Mouse (Mus musculus): ENCODE results near the gene Krtap1-3. TPM values are rescaled to one million over a fixed set of nuclear protein-coding genes. Genes with fewer than 3 reads are reported as not detected.
"Not testable (repeated sequence)": the region's sequence is repeated elsewhere in the genome, so short reads cannot be mapped to it uniquely, and the experiment has no call there.

Gene Krtap1-3
- polyA plus RNA-seq, 1 experiment from 2014 or later: not detected

- not testable (repeated sequence) for H3K9me3 ChIP-seq (replicated peaks; ENCODE audit: control insufficient read depth, low read length); H3K4me1 ChIP-seq (ENCODE audit: control insufficient read depth, insufficient read depth, low read length); H3K4me3 ChIP-seq (replicated peaks; ENCODE audit: low read length); H3K4me2 ChIP-seq (ENCODE audit: low read depth, low read length); H3K36me3 ChIP-seq (ENCODE audit: control insufficient read depth, insufficient read depth, low read length); H3K9ac ChIP-seq (ENCODE audit: low read length); H3K27me3 ChIP-seq (ENCODE audit: control insufficient read depth, insufficient read depth, low read length); H3K27ac ChIP-seq (ENCODE audit: low read length); ATAC-seq (ENCODE audit: insufficient read depth, low FRiP score)
- 36% methylated on average over 1 of the region's 2 CpGs for WGBS
Measured at GRCm38 (mm10) chr11:99610089-99610488, 18.9 kb upstream of the Krtap1-3 start, which contains the start of gene Gm11937. Gm11937 (minus strand) TSS chr11:99610189.

GRCm38 (mm10) chr11:99609126-99609525 is 18.0 kb upstream of the Krtap1-3 start:
- no peak for ATAC-seq (ENCODE audit: insufficient read depth, low FRiP score)
- H3K4me3 ChIP-seq (replicated peaks; ENCODE audit: low read length): no peak overlapping the region
- H3K9me3 ChIP-seq (replicated peaks; ENCODE audit: control insufficient read depth, low read length): no peaks in the 10 kb centered on the region
- 69% methylated on average over 1 of the region's 1 CpGs for WGBS
- no peaks in the 10 kb centered on the region for H3K27me3 ChIP-seq (ENCODE audit: control insufficient read depth, insufficient read depth, low read length)
- no peaks in the 10 kb centered on the region for H3K4me1 ChIP-seq (ENCODE audit: control insufficient read depth, insufficient read depth, low read length)
- H3K4me2 ChIP-seq (ENCODE audit: low read depth, low read length): no peak overlapping the region
- no peak overlapping the region for H3K9ac ChIP-seq (ENCODE audit: low read length)
- no peaks in the 10 kb centered on the region for H3K36me3 ChIP-seq (ENCODE audit: control insufficient read depth, insufficient read depth, low read length)
- H3K27ac ChIP-seq (ENCODE audit: low read length): no peak overlapping the region

GRCm38 (mm10) chr11:99603208-99603607 is 12.1 kb upstream of the Krtap1-3 start, which contains the start of gene Gm11938:
Gm11938 (minus strand) TSS chr11:99603308.
- 26% methylated on average over 1 of the region's 1 CpGs for WGBS
- ATAC-seq (ENCODE audit: insufficient read depth, low FRiP score); H3K9ac ChIP-seq (ENCODE audit: low read length); H3K4me2 ChIP-seq (ENCODE audit: low read depth, low read length); H3K9me3 ChIP-seq (replicated peaks; ENCODE audit: control insufficient read depth, low read length); H3K27me3 ChIP-seq (ENCODE audit: control insufficient read depth, insufficient read depth, low read length); H3K4me3 ChIP-seq (replicated peaks; ENCODE audit: low read length); H3K27ac ChIP-seq (ENCODE audit: low read length); H3K36me3 ChIP-seq (ENCODE audit: control insufficient read depth, insufficient read depth, low read length); H3K4me1 ChIP-seq (ENCODE audit: control insufficient read depth, insufficient read depth, low read length): not testable (repeated sequence)

GRCm38 (mm10) chr11:99597742-99598141 is 6.6 kb upstream of the Krtap1-3 start, which contains the start of gene Krtap9-3:
Krtap9-3 (minus strand) TSS chr11:99598105.
- not testable (repeated sequence) for H3K36me3 ChIP-seq (ENCODE audit: control insufficient read depth, insufficient read depth, low read length); H3K27me3 ChIP-seq (ENCODE audit: control insufficient read depth, insufficient read depth, low read length); ATAC-seq (ENCODE audit: insufficient read depth, low FRiP score); H3K4me1 ChIP-seq (ENCODE audit: control insufficient read depth, insufficient read depth, low read length); H3K9ac ChIP-seq (ENCODE audit: low read length); H3K4me3 ChIP-seq (replicated peaks; ENCODE audit: low read length); H3K27ac ChIP-seq (ENCODE audit: low read length); H3K4me2 ChIP-seq (ENCODE audit: low read depth, low read length); H3K9me3 ChIP-seq (replicated peaks; ENCODE audit: control insufficient read depth, low read length)
- WGBS: 72% methylated on average over 6 of the region's 6 CpGs

- Histone ChIP-seq H3K36me3 (ENCODE audit: control insufficient read depth, insufficient read depth, low read length) (no peaks in the 10 kb centered on the region), H3K27me3 (ENCODE audit: control insufficient read depth, insufficient read depth, low read length) (no peaks in the 10 kb centered on the region), H3K4me3 (replicated peaks; ENCODE audit: low read length) (no peak overlapping the region), H3K27ac (ENCODE audit: low read length) (no peak overlapping the region), H3K4me2 (ENCODE audit: low read depth, low read length) (no peak overlapping the region), H3K9ac (ENCODE audit: low read length) (no peak overlapping the region), H3K9me3 (replicated peaks; ENCODE audit: control insufficient read depth, low read length) (no peaks in the 10 kb centered on the region), H3K4me1 (ENCODE audit: control insufficient read depth, insufficient read depth, low read length) (no peaks in the 10 kb centered on the region)
- WGBS: 87% methylated on average over 7 of the region's 7 CpGs
- ATAC-seq (ENCODE audit: insufficient read depth, low FRiP score): no peak
Measured at GRCm38 (mm10) chr11:99585096-99585495, 6.0 kb downstream of the Krtap1-3 start.

GRCm38 (mm10) chr11:99583245-99583704 is 7.9 kb downstream of the Krtap1-3 start, which contains the start of gene Krtap1-4:
Krtap1-4 (minus strand) TSS chr11:99583654.
- 70% methylated on average over 5 of the region's 5 CpGs for WGBS
- no peak for ATAC-seq (ENCODE audit: insufficient read depth, low FRiP score)
- Histone ChIP-seq H3K9ac (ENCODE audit: low read length) (no peak within 1 kb of the TSS), H3K9me3 (replicated peaks; ENCODE audit: control insufficient read depth, low read length) (no peaks in the 10 kb centered on the region), H3K4me1 (ENCODE audit: control insufficient read depth, insufficient read depth, low read length) (no peaks in the 10 kb centered on the region), H3K27me3 (ENCODE audit: control insufficient read depth, insufficient read depth, low read length) (no peaks in the 10 kb centered on the region), H3K36me3 (ENCODE audit: control insufficient read depth, insufficient read depth, low read length) (no peaks in the 10 kb centered on the region), H3K27ac (ENCODE audit: low read length) (no peak within 1 kb of the TSS), H3K4me2 (ENCODE audit: low read depth, low read length) (no peak within 1 kb of the TSS), H3K4me3 (replicated peaks; ENCODE audit: low read length) (no peak within 1 kb of the TSS)

- Histone ChIP-seq H3K4me2 (ENCODE audit: low read depth, low read length) (no peak overlapping the region), H3K9ac (ENCODE audit: low read length) (no peak overlapping the region), H3K4me3 (replicated peaks; ENCODE audit: low read length) (no peak overlapping the region), H3K27ac (ENCODE audit: low read length) (no peak overlapping the region), H3K9me3 (replicated peaks; ENCODE audit: control insufficient read depth, low read length) (no peaks in the 10 kb centered on the region), H3K27me3 (ENCODE audit: control insufficient read depth, insufficient read depth, low read length) (no peaks in the 10 kb centered on the region), H3K4me1 (ENCODE audit: control insufficient read depth, insufficient read depth, low read length) (no peaks in the 10 kb centered on the region), H3K36me3 (ENCODE audit: control insufficient read depth, insufficient read depth, low read length) (no peaks in the 10 kb centered on the region)
- WGBS: 77% methylated on average over 6 of the region's 6 CpGs
- no peak for ATAC-seq (ENCODE audit: insufficient read depth, low FRiP score)
Measured at GRCm38 (mm10) chr11:99581564-99581963, 9.6 kb downstream of the Krtap1-3 start.

- H3K4me3 ChIP-seq (replicated peaks; ENCODE audit: low read length): no peak overlapping the region
- H3K27me3 ChIP-seq (ENCODE audit: control insufficient read depth, insufficient read depth, low read length): no peaks in the 10 kb centered on the region
- no peaks in the 10 kb centered on the region for H3K4me1 ChIP-seq (ENCODE audit: control insufficient read depth, insufficient read depth, low read length)
- 90% methylated on average over 5 of the region's 5 CpGs for WGBS
- H3K9ac ChIP-seq (ENCODE audit: low read length): no peak overlapping the region
- no peaks in the 10 kb centered on the region for H3K36me3 ChIP-seq (ENCODE audit: control insufficient read depth, insufficient read depth, low read length)
- no peak for ATAC-seq (ENCODE audit: insufficient read depth, low FRiP score)
- H3K9me3 ChIP-seq (replicated peaks; ENCODE audit: control insufficient read depth, low read length): no peaks in the 10 kb centered on the region
- no peak overlapping the region for H3K27ac ChIP-seq (ENCODE audit: low read length)
- no peak overlapping the region for H3K4me2 ChIP-seq (ENCODE audit: low read depth, low read length)
Measured at GRCm38 (mm10) chr11:99581051-99581450, 10.1 kb downstream of the Krtap1-3 start.

- H3K27ac ChIP-seq (ENCODE audit: low read length): no peak within 1 kb of the TSS
- no peak within 1 kb of the TSS for H3K9ac ChIP-seq (ENCODE audit: low read length)
- no peaks in the 10 kb centered on the region for H3K4me1 ChIP-seq (ENCODE audit: control insufficient read depth, insufficient read depth, low read length)
- no peaks in the 10 kb centered on the region for H3K9me3 ChIP-seq (replicated peaks; ENCODE audit: control insufficient read depth, low read length)
- H3K4me3 ChIP-seq (replicated peaks; ENCODE audit: low read length): no peak within 1 kb of the TSS
- ATAC-seq (ENCODE audit: insufficient read depth, low FRiP score): no peak
- H3K36me3 ChIP-seq (ENCODE audit: control insufficient read depth, insufficient read depth, low read length): no peaks in the 10 kb centered on the region
- no peaks in the 10 kb centered on the region for H3K27me3 ChIP-seq (ENCODE audit: control insufficient read depth, insufficient read depth, low read length)
- WGBS: 75% methylated on average over 6 of the region's 6 CpGs
- no peak within 1 kb of the TSS for H3K4me2 ChIP-seq (ENCODE audit: low read depth, low read length)
Measured at GRCm38 (mm10) chr11:99580636-99581035, 10.5 kb downstream of the Krtap1-3 start, which contains the start of gene Krtap1-5. Krtap1-5 (minus strand) TSS chr11:99581016.
